Mouse (Mus musculus) CD8-positive naive resting alpha-beta T cell, adult 2 months (primary cell): Measurements from ENCODE around the gene Ank2.
"Not testable (repeated sequence)": the region's sequence is repeated elsewhere in the genome, so short reads cannot be mapped to it uniquely, and the experiment has no call there.

Experiments
- DNase-seq, 2 experiments: peaks; one replicate each; pipeline ENCODE4 v3.0.0; 2022; ENCODE audit warnings: low read depth in 2 of 2, low spot score in 2 of 2

Ank2 gene

DNA sequence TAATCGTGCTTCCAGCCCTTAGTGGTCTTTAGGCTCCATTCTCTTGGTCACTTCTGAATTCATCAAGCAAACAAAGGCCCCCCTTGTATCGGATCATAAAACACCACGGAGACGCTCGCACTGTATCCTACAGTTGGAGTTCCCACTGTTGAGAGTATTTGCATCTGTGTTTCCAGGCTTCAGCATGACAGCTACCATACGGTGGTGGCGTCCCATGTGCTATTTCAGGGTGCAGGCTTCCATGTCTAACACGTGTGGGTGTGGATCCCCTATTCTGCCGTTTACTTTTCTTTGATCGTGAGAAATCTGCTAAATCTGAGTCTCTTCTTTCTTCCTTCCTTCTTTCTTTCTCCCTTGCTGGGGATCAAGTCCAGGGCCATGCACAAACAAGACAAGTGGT lies 14.0 kb downstream of the Ank2 start:
- no peak for DNase-seq

DNA sequence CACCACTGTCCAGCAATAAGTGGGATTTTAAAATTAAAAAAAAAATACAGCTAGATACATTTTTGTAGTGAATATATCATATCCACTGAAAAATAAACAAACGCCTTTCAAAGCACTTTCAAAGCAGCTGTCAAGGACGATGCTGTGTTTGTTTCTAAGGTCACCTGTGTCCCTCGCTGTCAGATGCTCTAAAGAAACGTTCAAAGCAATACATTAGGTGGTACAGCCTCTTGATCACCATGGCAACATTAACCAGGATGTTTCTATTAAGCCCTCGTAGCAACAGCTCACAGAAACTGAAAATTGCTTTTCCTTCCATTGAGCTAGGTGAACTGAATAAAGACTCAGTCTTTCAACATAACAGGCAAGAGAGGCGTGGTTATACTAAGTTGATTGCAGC lies 17.5 kb downstream of the Ank2 start:
- no peak for DNase-seq

DNA sequence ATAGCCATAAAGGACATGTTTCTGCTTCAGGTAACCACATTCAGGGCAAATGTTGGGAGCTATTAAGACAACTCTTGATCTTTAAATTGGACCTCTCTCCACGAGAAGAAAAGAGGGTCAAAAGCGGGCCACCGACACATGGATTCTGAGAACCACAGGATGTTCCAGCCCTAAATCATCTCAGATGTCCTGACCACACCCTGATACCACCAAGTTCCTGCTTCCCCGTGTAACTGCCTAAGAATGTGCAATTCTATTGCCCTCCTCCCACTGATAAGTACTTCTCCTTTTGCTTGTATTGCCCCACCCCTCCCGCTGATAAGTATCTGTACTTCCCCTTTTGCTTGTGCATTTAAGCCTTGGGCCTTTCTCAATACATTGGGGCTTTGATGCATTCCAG lies 18.8 kb downstream of the Ank2 start:
- DNase-seq, result not testable (repeated sequence)

DNA sequence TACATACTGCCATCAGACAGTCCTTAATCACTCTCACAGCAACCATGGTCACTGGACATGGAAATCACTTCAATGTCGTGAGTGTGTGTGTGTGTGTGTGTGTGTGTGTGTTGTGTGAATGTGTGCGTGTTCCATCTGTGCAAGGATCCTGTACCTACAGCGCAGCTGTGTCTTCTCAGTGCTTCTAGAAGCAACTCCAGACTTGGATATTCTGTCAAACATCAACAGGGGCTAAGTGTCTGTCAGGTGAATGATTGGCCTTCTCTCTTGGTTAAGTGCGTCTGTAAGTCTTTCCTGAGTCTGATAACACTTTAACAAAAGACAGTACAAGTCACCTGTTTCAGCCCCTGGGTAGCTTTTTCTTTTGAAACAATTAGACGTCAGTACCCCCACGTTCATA lies 25.0 kb downstream of the Ank2 start:
- DNase-seq, result no peak

DNA sequence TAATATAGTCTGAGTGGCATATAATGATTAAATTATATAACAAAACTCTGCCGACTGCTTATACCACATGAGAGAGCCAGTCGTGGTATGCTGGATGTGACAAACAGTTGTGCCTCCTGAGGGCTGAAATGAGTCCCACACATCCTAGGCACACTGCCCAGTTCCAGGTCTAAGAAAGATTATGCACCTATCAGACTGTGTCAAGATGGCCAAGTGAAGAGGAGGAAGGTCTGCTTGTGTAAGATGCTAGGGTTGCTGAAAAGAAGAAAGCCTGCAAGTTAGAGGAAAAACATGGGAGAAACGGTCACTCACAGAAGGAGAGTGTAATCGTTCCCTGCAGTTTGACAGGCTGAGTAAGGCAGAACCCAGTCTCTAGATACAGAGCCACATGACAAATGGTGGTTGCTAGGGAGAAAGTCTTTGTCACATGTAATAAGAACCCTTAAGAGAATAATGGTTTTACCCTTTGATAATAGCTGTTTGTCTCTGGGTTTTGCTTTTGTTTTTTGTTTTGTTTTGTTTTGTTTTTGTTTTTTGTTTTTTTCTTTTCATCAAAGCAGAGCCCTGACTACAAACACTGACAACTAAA lies 29.9 kb downstream of the Ank2 start:
- no peak for DNase-seq

DNA sequence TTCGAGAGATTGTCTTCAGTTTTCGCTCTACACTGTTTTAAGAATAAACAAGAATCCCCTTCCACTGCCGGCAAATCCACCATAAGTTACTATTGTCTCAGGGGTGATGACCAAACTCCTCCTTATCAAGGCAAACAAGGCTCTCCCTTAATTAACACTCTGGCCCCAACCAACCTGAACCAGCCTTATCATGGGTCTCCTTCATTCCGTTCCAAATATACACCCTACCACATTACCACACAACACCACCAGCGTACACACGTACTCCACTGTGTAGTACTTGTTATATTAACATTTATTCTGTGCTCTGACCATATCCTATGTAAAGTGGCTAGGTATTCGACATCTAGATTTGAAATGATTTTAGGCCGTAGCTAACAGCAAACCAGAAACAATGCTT lies 30.6 kb downstream of the Ank2 start:
- no peak for DNase-seq

DNA sequence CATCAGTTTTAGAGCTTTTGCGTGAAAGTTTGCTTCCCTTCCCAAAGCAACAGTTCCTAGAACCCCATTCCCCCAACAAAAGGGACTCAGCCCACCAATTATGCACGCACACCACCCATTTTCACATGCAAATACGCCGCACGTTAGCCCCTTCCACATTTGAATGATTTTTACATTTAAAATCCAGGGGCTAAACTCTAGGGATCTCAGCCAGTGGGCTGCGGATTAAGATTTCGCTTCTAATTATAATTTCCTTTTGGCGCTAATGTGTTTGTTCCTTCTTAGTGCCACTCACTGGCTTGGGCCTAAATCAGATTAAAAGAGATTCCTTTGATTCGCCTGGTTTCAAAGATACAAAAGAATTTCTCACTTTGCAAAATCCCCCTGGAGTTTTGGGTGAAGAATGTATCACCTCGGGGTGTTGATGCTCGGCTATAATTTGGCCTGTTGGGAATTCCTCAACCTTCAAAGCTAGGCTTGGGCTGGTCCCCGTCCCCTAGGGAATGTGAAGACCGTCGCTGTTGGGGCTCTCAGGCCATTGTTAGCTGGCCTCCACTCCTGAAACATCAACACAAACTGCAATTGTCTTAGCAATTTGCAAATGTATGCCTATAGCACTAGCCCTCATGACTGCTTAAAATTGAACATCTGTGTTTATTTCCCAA lies 35.2 kb downstream of the Ank2 start:
- no peak for DNase-seq

DNA sequence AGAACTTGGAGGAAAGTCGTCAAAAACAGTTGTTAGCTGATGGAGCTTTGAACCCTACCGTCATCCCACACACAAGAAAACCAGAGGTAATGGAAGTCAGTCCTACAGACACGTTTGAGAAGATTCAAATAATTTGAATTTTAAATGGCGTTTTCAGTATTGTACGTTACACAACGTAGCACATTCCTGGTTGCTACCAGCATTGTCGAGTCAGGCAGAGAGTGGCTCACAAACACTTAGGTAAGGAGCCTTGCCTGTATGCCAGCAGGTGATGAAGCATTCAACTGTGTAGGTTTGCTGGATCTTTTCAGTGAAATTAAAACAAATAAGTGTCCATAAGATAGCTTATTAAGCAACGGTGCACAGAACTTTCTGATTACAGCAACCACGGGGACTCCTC lies 36.0 kb downstream of the Ank2 start:
- no peak for DNase-seq

DNA sequence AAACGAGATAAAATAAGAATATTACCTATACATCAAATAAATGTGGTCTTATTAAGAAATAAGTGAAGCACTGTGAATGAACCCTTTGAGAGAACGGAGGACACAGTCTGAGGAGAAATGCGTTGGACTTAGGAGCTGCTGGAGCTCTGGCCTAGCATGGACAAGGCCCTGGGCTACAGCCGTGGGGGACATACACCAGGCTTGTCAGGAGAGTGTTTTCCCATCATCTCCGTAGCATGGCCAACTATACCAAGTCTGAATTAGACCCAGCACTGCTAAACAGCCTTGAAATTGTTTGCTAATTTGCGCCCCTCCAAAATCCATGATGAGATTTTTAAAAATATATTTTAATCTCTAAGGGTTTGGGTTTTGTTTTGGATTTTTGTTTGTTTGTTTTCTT lies 36.7 kb downstream of the Ank2 start:
- DNase-seq, result no peak

DNA sequence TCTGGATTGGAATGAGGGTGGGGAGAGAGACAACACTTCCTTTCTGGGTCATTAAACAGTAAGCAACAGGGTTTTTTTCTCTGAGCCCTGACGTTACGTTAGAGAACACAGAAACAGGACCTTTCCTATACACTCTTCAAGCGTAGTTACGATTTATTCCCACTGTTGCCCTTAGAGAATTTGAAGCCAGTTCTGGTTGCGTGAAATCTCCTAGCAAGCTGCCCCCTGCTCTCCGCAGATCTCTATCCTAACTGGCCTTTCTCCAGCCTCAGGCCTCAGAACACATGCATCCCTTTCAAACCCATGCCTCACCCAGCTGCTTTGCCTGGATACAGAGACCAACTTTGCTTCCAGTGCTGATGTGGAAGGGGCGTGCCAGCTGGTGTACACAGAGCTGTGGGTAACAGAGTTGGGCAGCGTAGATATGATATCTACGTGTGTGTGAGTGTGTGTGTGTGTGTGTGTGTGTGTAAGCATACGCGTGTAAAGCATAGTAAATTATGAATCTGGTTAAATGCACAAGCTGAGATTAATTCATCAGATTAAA lies 38.2 kb downstream of the Ank2 start:
- DNase-seq, result no peak

DNA sequence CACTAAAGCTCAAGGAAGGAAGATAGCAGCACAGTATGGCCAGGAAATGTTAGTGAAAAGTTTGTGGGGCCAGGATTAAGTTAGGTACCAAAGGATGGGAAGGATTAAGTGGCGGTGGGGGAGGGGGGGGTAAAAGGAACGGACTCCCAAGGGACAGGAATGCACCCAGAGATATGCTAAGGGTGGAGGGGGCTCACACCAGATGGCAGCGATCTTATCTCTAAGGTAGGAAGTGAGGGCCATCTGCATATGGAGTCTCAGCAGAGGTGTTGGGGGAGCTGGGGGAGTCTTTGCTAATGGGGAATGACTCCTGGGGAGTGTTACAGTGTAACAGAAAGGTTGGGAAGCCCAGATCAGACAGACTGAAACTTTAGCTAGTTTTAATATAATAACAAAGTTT lies 39.3 kb downstream of the Ank2 start:
- DNase-seq, result no peak

DNA sequence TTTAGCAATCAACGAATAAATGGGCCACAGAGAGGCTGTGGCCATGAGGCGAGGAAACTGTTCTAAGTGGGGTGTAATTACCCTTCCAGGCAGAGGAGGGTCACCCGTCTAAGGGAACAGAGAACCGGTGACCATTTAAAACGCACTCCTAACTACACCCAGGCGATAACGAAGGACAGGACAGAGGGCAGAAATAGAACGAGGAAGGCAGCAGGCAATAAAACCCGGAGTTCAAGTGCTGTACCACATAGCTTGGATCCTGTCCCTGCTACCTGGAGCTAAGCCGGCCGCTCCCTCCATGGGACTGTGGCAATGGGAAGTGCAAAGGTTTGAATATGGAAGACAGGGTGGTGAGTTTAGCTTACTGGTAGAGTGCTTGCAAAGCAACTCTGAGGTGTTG lies 40.2 kb downstream of the Ank2 start:
- no peak for DNase-seq

DNA sequence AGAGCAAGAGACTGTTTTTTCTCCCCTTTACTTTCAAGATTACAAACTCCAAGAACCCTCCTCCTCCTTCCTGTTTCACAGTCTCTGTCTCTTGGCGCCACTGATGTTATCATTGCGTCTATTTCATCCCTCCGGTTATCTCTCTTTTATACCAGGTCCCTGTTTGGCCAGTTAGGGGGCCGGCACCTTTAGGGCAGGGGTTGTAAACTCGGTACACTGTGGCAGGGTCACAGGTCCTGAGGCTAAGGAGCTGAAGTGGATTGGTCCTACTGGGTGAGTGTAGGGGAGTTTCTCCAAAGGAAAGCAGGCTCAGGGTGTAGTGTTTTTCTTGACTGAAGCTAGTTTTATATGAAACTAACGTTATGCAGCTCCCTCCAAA lies 40.7 kb downstream of the Ank2 start:
- DNase-seq, result no peak

DNA sequence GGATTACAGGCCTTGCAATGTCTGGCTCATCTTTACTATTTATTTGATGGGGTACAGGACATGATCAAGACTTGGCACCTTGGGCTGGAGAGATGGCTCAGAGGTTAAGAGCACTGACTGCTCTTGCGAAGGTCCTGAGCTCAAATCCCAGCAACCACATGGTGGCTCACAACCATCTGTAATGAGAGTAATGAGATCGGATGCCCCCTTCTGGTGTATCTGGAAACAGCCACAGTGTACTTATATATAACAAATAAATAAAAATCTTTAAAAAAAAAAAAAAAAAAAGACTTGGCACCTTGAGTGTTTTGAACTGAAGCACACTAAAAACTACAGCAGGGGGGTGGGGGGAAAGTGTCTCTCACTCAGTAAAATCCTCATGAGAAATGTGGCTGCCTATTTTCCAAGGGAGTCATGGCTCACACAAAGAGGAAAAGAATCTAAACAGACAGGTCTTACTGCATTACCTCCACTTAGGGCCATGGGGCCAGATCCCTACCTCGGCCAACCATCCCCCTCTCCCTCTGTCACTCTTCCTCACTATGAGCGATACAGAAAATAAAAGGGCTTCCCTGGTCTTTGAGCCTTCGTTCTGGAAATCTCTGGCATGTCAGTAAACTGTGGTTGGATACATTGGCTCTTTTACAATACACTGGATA lies 41.3 kb downstream of the Ank2 start:
- no peak for DNase-seq

DNA sequence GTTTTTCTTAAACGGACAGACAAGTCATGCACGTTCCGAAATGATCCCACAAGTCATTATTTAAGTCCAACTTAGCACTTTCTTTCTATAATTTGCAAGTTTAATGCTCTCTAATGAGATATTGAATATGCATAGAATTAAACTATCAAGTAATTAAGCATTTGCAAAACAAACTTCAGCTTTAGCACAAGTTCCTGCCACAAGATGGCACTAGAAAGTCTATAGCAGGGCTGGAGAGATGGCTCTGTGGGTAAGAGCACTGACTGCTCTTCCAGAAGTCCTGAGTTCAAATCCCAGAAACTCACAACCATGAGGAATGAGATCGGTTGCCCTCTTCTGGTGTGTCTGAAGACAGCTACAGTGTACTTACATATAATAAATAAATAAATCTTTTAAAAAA lies 45.4 kb downstream of the Ank2 start:
- DNase-seq, result no peak

DNA sequence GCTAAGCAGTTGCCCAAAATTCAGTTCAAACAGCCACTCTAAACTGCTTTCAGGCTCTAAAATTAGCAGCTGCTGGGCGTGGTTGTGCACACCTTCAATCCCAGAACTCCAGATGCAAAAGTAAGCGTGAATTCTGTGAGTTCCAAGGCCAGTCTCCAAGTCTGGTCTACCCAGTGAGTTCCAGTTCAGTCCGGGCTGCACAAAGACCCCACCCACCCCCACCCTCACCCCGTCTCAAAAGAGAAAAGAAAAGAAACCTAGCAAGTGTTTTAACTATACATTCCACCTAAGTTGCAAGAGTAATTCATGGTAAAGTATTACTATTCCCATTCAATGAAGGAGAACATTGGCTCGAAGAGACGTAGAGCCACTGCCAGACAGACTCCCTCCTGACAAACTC lies 45.9 kb downstream of the Ank2 start:
- no peak for DNase-seq

DNA sequence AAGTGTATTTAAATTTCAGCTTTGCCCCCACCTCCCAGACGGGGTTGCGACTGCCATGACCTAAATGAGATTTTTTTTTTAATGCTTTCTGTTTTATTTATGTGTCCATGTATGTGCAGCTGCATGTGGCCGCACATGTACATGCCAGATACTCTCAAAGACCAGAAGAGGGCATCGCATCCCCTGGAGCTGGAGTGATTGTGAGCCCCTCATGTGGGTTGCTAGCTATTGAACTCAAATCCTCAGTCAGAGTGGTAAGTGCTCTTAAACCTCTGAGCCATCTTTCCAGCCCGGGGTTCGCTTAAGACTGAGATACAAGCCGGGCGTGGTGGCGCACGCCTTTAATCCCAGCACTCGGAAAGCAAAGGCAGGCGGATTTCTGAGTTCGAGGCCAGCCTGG lies 46.9 kb downstream of the Ank2 start:
- no peak for DNase-seq

DNA sequence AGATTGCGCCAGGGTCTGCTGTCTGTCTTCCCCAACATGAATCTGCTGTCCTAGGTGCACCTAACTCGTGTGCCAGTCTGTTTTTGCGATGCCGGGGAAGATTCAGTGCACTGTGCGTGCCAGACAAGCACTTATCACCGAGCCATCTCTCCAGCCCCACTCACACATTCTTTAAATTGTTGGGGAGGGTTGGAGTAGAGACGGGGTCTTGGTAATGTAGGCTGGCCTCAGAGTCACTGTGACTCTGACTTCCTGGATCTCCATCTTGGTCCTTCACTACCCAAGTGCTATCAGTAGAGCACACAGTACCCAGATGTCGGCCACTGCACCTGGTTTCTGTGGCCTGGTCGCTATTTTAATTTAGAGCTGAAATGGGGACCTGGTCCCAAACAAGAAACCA lies 47.4 kb downstream of the Ank2 start:
- DNase-seq, result no peak

DNA sequence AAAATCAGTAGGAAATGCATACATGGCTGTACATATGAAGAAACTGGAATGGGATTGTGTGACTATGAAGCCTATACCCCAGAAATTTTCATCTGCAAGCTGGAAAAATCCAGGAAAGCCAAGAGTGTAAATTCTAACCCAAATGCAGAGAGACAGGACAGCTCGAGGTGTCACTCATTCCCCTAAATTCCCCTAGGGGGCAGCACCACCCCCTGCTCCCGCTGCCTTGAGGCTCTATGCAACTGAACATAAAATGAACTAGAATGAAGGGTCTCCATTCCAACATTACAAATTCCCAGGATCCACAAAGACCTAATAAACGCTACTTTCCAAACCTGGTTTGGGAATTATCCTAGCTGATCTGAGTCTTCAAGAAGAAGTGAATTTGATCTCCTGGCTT lies 48.1 kb downstream of the Ank2 start:
- DNase-seq, result no peak

DNA sequence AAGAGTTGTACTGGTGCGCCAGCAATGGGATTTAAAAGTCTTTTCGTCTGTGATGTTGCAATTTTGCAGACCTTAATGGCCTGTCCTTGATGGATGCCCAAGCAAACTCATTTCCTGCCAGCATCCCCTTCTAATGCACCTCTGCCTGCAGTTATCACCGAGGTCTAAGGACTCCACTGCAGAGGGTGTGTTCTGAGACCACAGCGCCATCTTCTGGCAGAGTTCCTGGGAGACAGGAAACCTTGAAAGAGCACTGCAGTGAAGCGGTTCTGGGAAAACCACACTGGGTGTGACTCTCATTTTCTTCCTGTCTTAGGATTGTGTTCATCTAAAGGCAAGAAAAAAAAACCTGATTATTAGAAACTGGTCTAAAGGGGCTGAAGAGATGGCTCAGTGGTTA lies 53.0 kb downstream of the Ank2 start:
- DNase-seq, result no peak

DNA sequence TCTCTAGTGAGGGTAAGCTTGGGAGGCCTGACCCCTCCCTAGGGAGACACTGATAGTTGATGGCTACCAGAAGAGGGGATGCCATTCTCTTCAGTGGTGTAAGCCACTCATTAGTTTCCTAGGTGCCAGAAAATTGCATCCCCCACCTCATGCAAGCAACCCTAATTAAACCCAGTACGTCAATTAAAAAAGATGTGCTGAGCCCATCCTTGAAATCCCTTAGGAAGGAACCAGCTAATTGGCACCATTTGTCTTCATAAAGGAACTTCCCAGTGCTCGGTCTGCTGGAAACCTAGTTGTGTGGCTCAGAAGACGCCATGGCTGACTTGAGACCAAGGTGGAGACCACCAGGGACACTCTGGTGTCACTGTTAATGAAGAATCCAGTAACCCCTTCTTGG lies 65.9 kb downstream of the Ank2 start:
- DNase-seq, result no peak

DNA sequence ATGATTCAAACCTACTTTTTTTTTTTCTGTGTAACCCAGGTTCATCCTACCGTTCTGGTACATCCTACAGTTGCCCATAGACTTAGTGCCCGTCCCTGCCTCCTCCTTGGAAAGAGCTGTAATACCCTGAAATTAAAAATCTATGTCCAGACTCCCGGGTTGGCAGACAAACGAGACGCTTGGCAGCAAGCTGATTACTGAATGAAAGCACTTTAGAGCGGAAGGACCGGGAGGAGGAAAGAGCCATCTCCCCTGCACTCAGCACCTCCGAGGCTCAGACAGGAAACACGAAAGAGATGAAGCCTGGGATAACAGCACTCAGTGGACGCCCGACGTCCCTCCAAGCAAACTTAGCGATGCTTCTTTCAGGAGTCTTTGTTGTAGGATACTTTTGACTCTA lies 69.3 kb downstream of the Ank2 start:
- no peak for DNase-seq

DNA sequence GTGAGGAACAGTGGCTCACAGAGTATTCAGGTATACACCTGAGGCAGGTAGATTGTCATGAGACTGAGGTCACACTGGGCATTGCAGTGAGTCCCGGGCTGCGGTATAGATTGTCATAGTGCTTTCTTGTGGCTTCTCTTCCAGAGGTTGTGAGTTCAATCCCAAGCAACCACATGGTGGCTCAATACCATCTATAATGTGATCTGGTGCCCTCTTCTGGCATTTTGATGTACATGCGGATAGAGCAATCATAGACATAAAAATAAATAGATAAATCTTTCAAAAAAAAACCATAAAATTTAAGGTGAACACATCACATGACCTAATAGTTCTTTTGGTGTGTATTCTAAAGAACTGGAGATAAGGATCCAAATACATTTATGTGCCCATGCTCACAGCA lies 70.6 kb downstream of the Ank2 start:
- no peak for DNase-seq
